Mouse (Mus musculus) thymus, postnatal 10 days (tissue): ENCODE results near the gene Apbb1ip.

Experiments
- DNase-seq, 2 experiments: peaks; one replicate each; pipeline ENCODE4 v3.0.0; 2021; ENCODE audit warnings: low spot score in 2 of 2

Gene Apbb1ip

DNA sequence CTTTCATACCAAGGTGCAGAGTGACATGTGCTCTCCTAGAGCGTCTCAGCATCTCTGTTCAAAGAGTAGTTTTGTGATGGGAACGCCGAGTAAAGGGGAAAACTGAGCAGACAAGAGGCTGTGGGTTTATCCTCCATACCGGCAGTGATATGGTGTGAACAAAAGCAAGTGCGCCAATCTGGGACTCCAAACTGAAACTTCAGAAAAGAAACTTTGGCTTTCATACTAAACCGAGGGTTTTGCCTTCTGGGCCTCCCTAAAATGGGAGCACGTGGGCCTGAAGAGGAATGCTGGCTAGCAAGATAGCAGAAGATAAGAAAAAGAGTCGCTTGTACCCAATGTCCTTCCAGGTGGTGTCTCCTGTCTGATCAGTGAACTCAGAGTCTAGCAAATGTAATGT lies 1.3 kb downstream of the Apbb1ip start:
- peak in 1 of 2 experiments; percentile 23 for DNase-seq

DNA sequence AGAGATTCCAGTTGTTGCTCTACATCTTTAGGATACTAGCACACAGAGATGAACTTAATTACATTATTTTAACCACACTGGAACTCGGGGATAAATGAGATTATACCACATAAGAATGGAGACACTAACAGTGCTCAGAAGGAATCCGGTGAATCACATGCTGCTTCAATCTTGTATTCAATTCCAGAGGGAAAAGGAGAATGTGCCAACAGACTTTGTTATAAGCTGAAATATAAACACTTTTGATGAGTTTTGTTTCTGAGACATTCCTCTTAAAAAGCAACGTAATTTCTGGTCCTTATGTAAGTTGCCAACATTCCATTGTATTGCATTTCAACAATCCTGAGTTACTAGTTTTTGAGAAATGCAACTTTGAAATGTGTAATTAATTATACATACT lies 1.8 kb downstream of the Apbb1ip start:
- DNase-seq, result no peak

DNA sequence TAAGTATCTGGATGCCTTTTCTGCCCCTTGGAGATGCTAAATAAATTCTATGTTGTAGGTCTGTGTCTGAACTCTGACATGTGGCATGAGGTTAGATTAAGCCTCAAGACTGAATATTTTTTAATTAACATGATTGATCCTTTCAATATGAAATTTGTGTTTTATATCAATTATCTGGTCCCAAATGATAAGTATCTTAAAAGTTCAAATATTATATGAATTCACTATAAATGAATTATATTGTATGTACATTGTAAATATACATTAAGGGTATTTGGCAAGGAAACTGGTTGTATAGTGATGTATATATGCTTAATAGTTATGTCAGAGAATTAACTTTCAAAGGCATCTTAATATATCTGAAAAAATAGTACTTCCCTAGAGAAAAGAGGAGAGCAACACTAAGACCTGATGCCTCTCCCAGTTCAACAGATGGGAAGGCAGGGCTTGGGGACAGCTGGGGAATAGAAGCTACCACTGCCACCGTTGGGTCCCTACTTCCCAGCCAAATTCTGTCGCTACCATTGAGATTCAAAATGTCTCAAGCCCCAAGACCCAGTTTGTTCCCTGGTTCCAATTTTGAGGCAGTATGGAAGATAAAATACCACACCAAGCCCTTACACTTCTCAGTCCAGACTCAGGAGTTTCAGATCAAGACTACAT lies 2.8 kb downstream of the Apbb1ip start:
- DNase-seq, result no peak

DNA sequence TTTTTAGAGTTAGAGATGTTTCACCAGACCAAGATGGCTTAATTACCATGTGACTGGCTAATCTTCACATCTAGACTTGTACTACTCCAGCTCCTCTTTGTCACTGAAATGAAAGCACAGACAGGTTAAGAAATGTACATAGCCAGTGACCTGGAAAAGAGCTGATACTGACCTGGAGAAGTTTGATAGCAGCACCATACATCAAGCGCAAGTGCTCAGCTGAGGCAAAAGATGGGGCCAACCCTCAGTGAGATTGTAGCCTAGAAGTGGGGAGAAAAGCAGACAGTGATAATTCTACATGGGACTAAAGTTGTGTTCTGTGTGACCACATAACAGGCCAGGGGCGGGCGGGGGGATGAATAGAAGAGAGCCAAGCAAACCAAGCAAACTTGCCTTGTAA lies 3.9 kb downstream of the Apbb1ip start:
- no peak for DNase-seq

DNA sequence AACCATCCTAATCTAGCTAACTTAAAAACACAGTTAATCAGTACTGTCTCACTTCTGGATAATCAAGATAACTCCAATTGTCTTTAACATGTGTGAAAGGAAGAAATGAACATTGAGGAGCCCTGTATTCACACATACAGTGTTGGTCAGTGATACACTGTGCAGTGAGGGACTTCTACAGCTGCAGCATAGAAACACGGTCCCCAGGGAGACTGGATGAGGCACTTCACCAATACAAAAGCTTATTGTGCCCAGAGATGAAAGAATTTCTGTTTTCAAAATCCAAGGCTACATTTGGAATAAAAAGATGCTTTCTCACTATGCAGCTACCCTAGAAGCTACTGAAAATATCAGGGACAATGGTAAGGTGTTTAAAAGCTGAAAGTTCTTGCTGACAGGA lies 7.0 kb downstream of the Apbb1ip start:
- no peak for DNase-seq

DNA sequence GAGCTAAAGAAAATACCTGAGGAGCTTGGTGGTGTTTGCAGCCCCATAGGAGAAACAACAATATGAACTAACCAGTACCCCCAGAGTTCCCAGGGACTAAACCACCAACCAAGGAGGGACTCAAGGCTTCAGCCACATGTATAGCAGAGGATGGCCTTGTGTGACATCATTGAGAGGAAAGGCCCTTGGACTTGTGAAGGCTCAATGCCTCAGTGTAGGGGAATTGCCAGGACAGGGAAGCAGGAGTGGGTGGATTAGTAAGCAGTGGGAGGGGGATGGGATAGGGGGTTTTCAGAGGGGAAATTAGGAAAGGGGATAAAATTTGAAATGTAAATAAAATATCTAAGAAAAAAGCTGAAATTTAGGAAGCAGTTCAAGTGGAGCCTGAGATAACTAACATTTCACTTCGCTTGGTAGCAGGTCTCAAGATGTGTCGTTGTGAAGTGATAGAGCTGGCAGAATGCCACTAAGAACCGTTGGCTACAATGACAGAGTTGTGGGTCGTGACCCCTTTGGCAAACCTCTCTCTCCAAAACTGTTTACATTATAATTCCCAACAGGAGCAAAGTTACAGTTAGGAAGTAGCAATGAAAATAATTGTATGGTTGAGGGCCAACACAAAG lies 7.6 kb downstream of the Apbb1ip start:
- DNase-seq, result no peak

DNA sequence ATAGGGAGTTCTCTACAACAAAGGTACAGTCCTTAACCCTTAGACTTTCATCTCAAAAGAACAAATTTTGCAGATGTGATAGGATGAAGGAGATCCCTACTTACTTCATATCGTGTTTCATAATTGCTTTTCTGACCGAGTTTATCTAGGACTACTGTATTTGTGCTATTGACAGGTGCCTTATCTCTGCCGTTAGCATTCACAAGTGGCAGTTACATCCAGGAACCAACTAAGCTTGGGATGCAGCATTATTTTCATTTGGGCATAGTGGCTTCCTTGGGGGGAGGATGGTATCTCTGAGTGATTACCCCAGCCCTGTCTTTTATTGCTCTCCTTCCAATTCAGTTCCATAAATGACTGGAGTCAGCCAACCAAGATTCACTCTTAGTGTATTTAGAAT lies 8.2 kb downstream of the Apbb1ip start:
- DNase-seq, result no peak

DNA sequence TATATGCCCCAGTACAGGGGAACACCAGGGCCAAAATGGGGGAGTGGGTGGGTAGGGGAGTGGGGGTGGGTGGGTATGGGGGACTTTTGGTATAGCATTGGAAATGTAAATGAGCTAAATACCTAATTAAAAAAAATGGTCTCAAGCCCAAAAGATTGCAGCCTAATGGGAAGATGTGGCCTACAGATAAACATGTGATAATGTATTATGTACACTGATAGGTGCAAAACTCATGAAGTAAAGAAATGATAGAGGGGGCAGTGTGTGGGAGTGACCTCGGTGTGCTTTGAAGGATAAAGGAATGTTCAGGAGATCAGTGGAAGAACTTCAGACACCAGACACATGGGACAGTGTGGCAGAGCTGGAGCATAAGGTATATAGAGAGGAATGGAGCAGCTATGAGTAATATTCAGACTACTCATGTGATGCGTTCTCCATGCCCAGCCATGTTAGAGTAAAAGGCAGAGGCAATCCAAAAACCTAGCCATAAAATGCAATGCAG lies 9.3 kb downstream of the Apbb1ip start:
- DNase-seq, result no peak

DNA sequence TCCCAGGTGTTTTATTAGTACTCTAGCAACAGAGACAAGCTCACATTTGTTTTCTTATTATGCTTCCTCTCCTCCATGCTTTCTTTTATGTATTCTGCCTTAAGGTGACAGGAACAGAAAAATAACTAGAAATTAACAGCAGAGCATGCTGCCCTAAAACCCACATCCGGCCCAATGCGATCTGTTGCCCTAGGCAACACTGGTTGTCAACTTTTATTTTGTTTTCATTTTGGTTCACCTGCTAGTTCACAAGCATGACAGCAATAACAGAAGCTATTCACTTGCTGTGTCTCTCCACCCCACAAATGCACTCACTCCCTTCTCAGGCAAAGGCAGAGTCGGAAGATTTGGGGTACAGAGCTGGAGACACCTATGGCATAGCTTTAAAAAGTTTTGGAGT lies 10.3 kb downstream of the Apbb1ip start:
- DNase-seq, result peak; percentile 72 to 80

DNA sequence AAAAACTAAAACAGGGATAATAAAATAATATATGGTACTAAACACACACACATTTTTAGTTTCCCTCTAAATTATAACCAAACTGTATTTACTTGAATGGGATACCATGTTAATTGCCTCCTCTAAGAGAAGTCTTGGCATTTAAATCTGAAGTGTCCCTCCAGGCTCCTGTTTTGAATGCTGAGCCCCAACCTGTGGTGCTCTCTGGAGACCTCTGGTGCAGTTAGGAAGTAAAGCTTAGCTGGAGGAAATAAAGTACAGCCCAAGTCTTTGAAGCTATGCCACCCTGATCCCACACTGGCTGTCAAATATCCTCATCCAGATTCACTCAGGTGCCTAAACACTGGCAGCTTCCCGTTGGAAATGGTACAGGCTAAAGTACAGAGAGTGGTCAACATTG lies 10.9 kb downstream of the Apbb1ip start:
- peak in 1 of 2 experiments; percentile 39 for DNase-seq

DNA sequence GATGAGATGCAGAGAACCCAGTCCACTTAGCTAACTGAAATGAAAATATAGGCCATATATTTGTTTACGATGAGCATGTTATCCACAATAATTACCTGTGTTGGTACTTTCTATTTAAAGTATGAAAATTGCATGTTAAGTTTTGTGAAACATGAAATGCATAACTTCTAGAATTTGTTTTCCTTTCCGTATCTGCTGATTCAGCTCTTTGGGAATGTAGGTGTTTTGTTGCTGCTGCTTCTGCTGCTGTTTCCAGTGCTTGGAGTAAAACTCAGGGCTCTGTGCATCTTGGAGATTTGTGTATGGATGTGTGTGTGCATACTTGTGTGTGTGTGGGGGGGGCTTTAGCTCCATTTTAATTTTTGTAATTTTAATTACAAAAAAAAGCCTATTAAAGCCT lies 14.8 kb downstream of the Apbb1ip start:
- no peak for DNase-seq

DNA sequence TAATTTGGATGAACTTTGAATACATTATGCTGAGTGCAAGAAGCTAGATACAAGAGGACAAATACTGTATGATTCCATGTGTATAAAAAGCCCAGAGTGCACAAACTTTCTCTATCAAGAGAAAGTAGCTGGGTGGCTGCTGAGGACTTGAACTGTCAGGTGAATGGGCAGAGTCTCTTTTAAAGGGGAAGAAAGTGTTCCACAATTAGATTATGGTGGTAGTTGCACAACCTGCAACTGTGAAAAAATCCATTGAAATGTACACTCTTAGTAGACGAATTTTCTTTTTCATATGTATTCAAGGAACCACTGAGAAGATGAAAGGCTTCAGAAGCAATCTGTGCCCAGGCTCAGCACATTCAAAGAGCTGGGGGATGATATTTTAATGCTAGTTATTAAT lies 15.7 kb downstream of the Apbb1ip start:
- no peak for DNase-seq

DNA sequence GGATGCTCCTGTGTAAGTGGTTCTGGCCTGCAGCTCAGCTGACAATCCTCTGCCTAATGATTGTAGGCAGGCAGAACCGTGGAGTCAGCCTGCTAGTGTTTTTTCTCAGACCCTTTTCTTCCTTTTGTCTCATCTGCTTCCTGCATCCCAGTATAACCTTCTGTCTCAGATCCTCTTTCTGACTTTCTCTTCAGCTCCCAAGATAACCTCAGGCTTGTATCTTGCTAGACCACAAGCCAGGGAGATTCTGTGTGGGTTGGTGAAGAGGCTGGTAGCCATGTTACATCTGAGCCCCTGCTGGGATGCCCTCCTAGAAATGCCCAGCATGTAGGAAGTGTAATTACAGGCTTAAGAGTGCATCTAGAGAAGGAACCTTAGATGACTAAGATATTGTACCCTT lies 16.5 kb downstream of the Apbb1ip start:
- no peak for DNase-seq

DNA sequence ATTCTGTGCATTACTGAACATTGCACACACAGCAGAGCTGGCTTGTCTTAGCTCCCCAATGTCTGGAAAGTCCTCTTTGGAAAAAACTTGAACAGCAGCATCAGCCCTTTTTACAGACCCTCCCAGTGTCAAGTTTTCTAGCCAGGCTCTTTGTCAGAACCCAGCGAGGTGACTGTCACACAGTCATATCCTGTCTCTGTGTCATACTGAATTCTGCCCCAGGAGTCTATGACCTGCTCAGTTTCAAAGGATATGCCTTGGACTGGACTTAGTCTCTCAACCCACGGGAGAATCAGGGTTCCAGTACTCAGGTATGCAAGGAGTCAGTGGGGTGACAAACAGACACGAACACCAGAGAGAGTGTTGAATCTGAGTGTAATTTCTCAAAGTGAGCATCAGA lies 21.2 kb downstream of the Apbb1ip start:
- no peak for DNase-seq

DNA sequence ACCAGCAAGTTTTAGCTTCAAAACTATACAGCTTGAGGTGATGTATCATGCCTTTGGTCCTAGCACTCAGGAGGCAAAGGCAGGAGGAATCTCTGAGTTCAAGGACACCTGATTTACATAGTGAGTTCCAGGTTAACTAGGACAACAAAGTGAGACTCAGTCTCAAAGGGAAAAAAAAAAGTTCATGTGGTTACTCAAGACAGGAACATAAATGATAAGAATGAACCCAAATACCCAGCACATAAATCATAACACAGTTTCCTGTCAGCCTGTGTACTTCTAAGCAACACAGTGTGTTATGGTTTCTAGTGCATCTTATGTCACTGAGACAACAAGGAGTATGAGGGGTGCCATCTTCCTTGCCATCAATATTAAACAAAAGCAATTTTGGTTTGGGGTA lies 22.6 kb downstream of the Apbb1ip start:
- DNase-seq, result no peak

DNA sequence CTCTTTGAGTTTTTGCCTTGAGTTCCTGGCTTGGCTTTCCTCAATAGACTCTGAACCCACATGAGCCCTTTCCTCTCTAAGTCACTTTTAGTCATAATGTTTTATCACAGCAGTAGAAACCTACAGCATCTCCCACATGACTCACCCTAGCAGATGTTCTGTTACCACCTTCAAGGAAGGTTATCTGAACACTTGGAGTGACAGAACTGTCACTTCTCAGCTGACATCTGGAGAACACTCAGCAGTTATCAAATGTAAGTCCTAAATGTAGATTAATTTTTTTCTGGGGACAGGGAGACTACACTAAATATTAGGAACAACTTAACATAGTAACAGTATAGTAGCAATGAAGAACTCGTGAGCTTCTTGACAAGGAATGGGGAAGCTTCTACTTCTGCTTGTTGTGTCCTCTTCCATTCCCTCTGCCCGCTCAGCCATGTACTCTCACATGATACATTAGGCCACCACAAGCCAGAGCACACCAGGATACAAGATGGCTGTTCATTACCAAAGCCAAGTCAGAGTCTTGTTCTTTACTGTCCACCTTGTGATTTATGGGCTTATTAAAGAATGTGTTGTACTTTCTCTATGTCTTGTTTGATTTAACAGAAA lies 25.6 kb downstream of the Apbb1ip start:
- DNase-seq, result no peak

DNA sequence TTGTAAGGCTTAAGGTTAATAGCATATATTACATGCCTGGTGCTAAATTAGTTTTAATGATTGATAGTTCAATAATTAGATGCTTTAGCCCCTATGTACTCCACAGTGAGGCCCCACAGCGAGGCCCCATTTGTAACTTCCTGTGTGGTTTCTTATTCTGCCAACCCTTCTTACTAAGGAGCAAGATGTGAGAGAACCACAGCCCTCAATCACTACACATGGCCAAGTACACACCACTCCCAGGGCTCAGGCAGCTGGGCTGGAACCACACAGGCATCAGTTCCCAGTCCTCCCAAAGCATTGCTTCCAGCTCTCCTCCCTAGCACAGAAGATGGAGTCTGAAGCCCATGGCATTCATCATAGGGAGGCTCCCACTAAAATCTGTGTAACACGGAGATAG lies 31.7 kb downstream of the Apbb1ip start:
- DNase-seq, result peak; percentile 50 to 54

DNA sequence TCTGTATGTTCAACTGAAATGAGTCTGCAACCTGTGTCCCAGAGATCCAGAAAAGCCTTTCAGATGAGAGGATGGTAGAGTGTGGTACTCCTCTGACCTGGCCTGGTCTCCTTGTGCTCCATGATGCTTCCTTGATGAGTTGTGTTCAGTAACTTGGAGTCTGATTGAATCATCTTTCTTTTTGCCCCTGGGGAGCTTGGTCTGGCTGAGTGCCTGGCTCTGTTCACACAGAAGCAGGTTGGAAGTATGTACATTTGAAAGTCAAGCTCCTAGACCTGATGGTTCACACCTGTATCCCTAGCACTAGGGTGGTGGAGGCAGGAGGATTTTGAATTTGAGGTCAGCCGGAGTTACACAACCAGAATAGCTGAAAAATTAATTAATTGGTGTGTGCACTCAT lies 32.7 kb downstream of the Apbb1ip start:
- no peak for DNase-seq

DNA sequence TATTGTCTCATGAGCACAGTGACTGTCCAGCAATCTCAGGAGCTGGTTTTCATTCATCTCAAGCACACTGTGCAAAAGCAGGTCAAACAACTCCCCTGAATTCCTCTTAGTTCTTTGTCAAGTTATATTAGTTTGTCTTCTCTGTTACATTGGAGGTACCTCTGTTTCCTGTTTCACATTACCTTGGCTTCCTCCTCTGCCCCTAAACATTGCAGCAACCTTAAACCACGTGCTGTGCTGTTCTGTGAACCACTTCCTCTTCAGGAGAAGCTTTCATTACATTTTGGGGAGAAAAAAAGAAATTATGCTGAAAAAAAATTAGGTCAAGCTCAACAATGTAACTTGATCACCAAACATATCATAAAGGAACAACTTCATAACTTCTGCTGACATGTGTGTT lies 33.4 kb downstream of the Apbb1ip start:
- peak; percentile 52 to 59 for DNase-seq

DNA sequence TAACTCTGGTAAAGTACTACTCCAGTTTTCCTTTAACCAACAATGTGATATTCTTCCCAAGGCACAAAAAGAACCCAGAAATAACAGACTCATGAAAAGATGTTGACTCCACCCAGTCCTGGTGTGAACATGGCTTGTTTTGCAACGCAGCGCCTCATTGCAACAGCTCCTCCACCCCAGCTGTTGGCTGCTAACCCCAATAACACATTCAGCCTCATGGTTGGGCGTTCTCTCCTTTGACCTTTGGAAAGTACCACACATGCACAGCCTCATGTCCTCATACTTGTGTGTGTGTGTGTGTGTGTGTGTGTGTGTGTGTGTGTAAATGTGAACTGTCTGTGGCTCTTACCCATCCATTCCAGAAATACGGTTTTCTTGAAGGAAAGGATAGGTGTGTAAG lies 37.0 kb downstream of the Apbb1ip start:
- no peak for DNase-seq

DNA sequence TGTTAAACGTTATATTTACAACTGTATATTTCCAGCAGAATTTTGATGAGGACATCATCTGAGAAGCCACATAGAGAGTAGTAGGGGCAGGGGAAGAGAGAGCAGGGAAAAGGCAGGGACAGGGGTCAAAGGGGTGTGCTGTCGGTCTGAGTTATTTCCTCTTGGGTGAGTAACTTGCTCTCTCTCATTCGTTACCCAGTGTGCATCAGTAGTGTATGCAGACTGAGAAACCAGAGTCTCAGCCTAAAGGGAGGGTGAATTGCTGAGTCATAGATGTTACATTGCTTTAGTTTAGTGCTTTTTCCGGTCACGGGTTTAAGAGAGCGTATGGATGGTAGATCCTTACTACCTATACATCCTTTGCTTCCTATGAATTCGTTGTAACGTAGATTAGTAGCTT lies 37.6 kb downstream of the Apbb1ip start:
- DNase-seq, result no peak

DNA sequence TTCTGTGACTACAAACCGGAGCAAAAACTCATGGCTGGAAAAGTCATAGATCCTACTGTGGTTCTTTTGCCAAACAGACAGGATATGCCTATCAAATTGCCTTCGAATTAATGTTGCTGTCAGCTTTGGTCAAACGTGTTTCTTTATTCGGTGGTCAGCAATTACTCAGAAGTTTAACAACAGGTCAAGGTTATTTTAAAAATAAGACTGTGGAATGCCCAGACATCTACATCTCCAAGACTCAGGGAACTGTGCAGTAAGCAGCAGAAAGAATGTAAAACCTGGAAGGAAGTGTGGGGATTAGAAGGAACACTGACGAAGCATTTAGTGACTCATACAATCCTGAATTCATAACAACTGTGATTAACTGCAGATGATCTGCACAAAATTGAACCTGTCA lies 40.0 kb downstream of the Apbb1ip start:
- DNase-seq, result no peak

DNA sequence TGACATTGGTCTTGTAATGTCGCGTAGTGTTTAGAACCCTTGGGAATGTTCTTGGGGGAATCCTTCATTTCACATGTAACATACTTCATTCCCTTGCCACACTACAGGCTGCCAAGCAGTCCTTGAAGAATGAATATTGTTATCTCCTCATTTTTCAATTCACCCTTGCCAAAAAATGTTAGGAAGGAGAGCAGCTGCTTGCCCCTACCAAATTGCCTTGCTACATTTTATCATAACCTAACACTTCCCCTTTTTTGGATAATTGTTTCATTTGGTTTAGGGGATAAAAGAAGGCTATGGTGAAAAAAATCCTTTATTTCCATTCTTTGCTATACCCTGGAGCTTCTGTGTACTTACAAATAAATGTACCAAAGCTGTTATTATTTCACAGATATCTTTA lies 41.8 kb downstream of the Apbb1ip start:
- no peak for DNase-seq
